34 mouse cellular contexts compared by ENCODE assay signal in the genomic region with DNA sequence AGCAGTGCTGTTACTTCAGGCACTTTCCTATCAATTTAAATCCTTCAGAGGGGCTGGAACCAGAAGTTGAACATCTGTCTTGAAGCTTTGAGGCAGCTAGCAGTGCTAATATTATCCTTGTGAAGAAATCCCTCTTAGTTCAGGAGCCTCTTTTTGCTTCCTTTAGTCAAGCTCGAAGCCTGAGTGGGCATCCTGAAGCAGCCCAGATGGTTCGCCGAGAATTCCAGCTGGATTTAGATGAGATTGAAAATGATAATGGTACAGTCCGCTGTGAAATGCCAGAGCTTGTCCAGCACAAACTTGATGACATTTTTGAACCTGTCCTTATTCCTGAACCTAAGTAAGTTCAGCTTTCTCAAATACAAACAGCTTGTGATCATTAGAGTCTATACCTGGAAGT. TPM values are rescaled to one million over a fixed set of nuclear protein-coding genes. Genes with fewer than 3 reads are reported as not detected.
DNase-seq lines count a peak whose midpoint lies in the region; ATAC-seq and TF ChIP-seq lines count a peak whose summit lies in the region.
"Had no signal": no experiment of that assay in that cellular context is flagged by ENCODE, and none has a peak within 500 bp of the region (broad histone marks: within the 10 kb centered on the region; RNA-seq: fewer than 3 reads in every experiment).

No protein-coding gene starts in this region.

- H3K4me1 ChIP-seq in forebrain, embryonic 12.5 days = no peaks in the 10 kb centered on the region
- H3K4me1 ChIP-seq: embryonic facial prominence, embryonic 12.5 days; forebrain, embryonic 15.5 days; hindbrain, embryonic 13.5 days; limb, embryonic 13.5 days; lung, embryonic 15.5 days; midbrain, embryonic 10.5 days; midbrain, embryonic 15.5 days; neural tube, embryonic 15.5 days; stomach, embryonic 15.5 days had no signal

- 96% methylated on average over 4 of the region's 4 CpGs for WGBS in forebrain, embryonic 12.5 days

- H3K36me3 ChIP-seq in forebrain, embryonic 12.5 days (replicated peaks) = peaks cover 83% of the 10 kb centered on the region

- 0 out of 2 replicates have a peak overlapping the region, but pooled peaks have one; percentile 24 for H3K27ac ChIP-seq in left cerebral cortex, adult 2 months
- no peak overlapping the region for H3K27ac ChIP-seq in forebrain, embryonic 12.5 days
- H3K27ac ChIP-seq: embryonic facial prominence, embryonic 12.5 days; forebrain, embryonic 15.5 days; gastrocnemius, adult 2 months; hindbrain, embryonic 13.5 days; kidney, postnatal 0 days; limb, embryonic 13.5 days; lung, embryonic 15.5 days; midbrain, embryonic 10.5 days; midbrain, embryonic 15.5 days; neural tube, embryonic 15.5 days; stomach, embryonic 15.5 days had no signal

- H3K27me3 ChIP-seq in forebrain, embryonic 12.5 days = no peaks in the 10 kb centered on the region
- H3K27me3 ChIP-seq: CH12.LX; embryonic facial prominence, embryonic 12.5 days; forebrain, embryonic 15.5 days; hindbrain, embryonic 13.5 days; limb, embryonic 13.5 days; lung, embryonic 15.5 days; midbrain, embryonic 15.5 days; neural tube, embryonic 15.5 days; stomach, embryonic 15.5 days had no signal

- H3K9ac ChIP-seq in forebrain, embryonic 12.5 days = no peak overlapping the region
- H3K9ac ChIP-seq: embryonic facial prominence, embryonic 12.5 days; forebrain, embryonic 15.5 days; hindbrain, embryonic 13.5 days; limb, embryonic 13.5 days; lung, embryonic 15.5 days; midbrain, embryonic 15.5 days; neural tube, embryonic 15.5 days; stomach, embryonic 15.5 days had no signal

- DNase-seq in frontal cortex, postnatal 25 days (ENCODE audit: low spot score in 2 of 2) = no peak
- DNase-seq in left cerebral cortex, adult 11 months (ENCODE audit: low spot score) = peak; percentile 13
- DNase-seq in left cerebral cortex, postnatal 4 days = no peak
- DNase-seq in left cerebral cortex, adult 2 months (ENCODE audit: extremely low spot score in 1 of 2, low spot score in 2 of 2) = no peak
- DNase-seq in right cerebral cortex, postnatal 36 days (ENCODE audit: low spot score in 2 of 2) = peak; percentile 27 to 28
- no peak for DNase-seq in adrenal gland, postnatal 14 days
- DNase-seq: adrenal gland, adult 2 months; cerebellum, adult 8-10 months; embryo, embryonic 11 days; gastrocnemius, adult 2 months; gastrocnemius, postnatal 36 days; heart, adult 18-20 months; heart, postnatal 36 days; kidney, adult 8-10 months; retina, postnatal 1 day; thymus, postnatal 25 days had no signal

- no peak overlapping the region for H3K4me2 ChIP-seq in forebrain, embryonic 12.5 days
- H3K4me2 ChIP-seq: embryonic facial prominence, embryonic 12.5 days; forebrain, embryonic 15.5 days; heart, embryonic 11.5 days; hindbrain, embryonic 13.5 days; limb, embryonic 13.5 days; liver, embryonic 11.5 days; lung, embryonic 15.5 days; midbrain, embryonic 15.5 days; neural tube, embryonic 15.5 days; stomach, embryonic 15.5 days had no signal

- intact Hi-C loops in left cerebral cortex, postnatal 4 days (cut with DNase I) = no loop called here
- intact Hi-C loops in left cerebral cortex, adult 2 months (cut with DNase I) = no loop called here

- no peaks in the 10 kb centered on the region for H3K9me3 ChIP-seq in forebrain, embryonic 12.5 days
- H3K9me3 ChIP-seq: embryonic facial prominence, embryonic 12.5 days; forebrain, embryonic 15.5 days; hindbrain, embryonic 13.5 days; limb, embryonic 13.5 days; lung, embryonic 15.5 days; midbrain, embryonic 10.5 days; midbrain, embryonic 15.5 days; neural tube, embryonic 15.5 days; stomach, embryonic 15.5 days had no signal

- TF ChIP-seq CTCF in left cerebral cortex, adult 2 months (IDR thresholded peaks at IDR 0.05) = no peak

- peak; percentile 78 for ATAC-seq in frontal cortex, adult (ENCODE audit: low TSS enrichment)
- ATAC-seq in forebrain, embryonic 12.5 days (ENCODE audit: low FRiP score) = no peak
- ATAC-seq: activated CD4-positive, CD25-positive, alpha-beta regulatory T cell, adult 4 months; forebrain, embryonic 15.5 days; intestine, embryonic 16.5 days; midbrain, embryonic 15.5 days had no signal

- H3K4me3 ChIP-seq in left cerebral cortex, adult 2 months = no peak overlapping the region
- H3K4me3 ChIP-seq in forebrain, embryonic 12.5 days (replicated peaks) = no peak overlapping the region
- H3K4me3 ChIP-seq: embryonic facial prominence, embryonic 12.5 days; forebrain, embryonic 15.5 days; gastrocnemius, adult 2 months; hindbrain, embryonic 13.5 days; limb, embryonic 13.5 days; lung, embryonic 15.5 days; midbrain, embryonic 10.5 days; midbrain, embryonic 15.5 days; neural tube, embryonic 15.5 days; stomach, embryonic 15.5 days had no signal

RNA-seq across cellular contexts. Expression of a gene that starts 35.7 kb away (rescaled TPM):
- total RNA-seq in left cerebral cortex, postnatal 4 days (2021) = under 1 TPM in 1 of 2 experiments, not detected in 1; 0.26 TPM
- under 1 TPM in 1 of 2 experiments, not detected in 1; 0.14 TPM for total RNA-seq in left cerebral cortex, adult 2 months (2021)
- 14.0 and 232 TPM in 2 replicates for total RNA-seq in adrenal gland, postnatal 14 days (2021)
- polyA plus RNA-seq in forebrain, embryonic 12.5 days (2016; fragmentation: Nextera tagmentation; extraction: Ambion mirVana) = 0.09 TPM in 1 of 2 replicates, not detected in the other
- total RNA-seq: heart, adult 18-20 months; heart, postnatal 36 days; megakaryocyte progenitor cell, adult 5-6 weeks had no signal
- polyA plus RNA-seq: hindbrain, embryonic 13.5 days had no signal

RNA-seq across cellular contexts. Expression of a gene that starts 49.1 kb away (rescaled TPM):
- total RNA-seq in left cerebral cortex, postnatal 4 days (2021) = 10 to 100 TPM; 24.2 to 26.2 TPM
- 10 to 100 TPM; 11.7 TPM for total RNA-seq in left cerebral cortex, adult 2 months (2021)
- total RNA-seq in adrenal gland, postnatal 14 days (2021) = 11.6 and 15.1 TPM in 2 replicates
- polyA plus RNA-seq in forebrain, embryonic 12.5 days (2016; fragmentation: Nextera tagmentation; extraction: Ambion mirVana) = 8.9 and 12.6 TPM in 2 replicates

RNA-seq across cellular contexts. Expression of a gene that starts 49.2 kb away (rescaled TPM):
- 10 to 100 TPM; 87.4 to 99.0 TPM for total RNA-seq in left cerebral cortex, postnatal 4 days (2021)
- 10 to 100 TPM; 74.2 to 80.4 TPM for total RNA-seq in left cerebral cortex, adult 2 months (2021)
- 56.0 and 63.6 TPM in 2 replicates for total RNA-seq in adrenal gland, postnatal 14 days (2021)
- 71.0 and 76.1 TPM in 2 replicates for polyA plus RNA-seq in forebrain, embryonic 12.5 days (2016; fragmentation: Nextera tagmentation; extraction: Ambion mirVana)

Comparison
In these comparisons a context has a peak if more than half of its experiments do, and no peak if none do; other contexts are left out.
1. DNase-seq: peak in left cerebral cortex, adult 11 months (single experiment) and right cerebral cortex, postnatal 36 days (2 of 2); none in frontal cortex, postnatal 25 days (0 of 2), left cerebral cortex, postnatal 4 days (single experiment), left cerebral cortex, adult 2 months (0 of 2) and adrenal gland, postnatal 14 days (single experiment).
2. RNA of a gene that starts 35.7 kb away (total RNA-seq): 14.0 to 232 TPM in adrenal gland, postnatal 14 days; 0.26 TPM in left cerebral cortex, postnatal 4 days and 0.14 TPM in left cerebral cortex, adult 2 months; every median in the first group is over 10 times any median in the second.